Mouse (Mus musculus): Measurements from ENCODE around the gene Lrp2. TPM values are rescaled to one million over a fixed set of nuclear protein-coding genes. Genes with fewer than 3 reads are reported as not detected.

Lrp2 gene
- polyA plus RNA-seq, 1 experiment from 2014 or later, result 0.29 TPM

DNA sequence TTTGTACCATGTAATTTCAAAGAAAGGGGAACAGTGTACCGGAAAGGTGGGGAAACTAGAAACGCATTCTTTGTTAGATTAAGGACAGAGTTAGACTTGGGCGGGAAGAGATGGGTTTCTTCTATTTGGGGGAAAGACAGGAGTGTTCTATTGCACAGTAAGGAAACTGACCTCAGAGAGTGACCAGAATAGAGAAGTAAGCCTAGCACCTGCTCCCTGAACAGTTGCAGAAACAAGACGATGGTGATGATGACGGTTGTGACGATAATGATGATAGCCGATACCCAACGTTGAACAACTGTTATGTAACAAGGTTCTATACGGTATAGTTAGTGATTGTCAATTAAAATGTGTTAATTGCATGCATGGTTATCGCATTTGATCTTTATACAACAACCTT lies 171.3 kb downstream of the Lrp2 start:
- Histone ChIP-seq H3K9me3 (ENCODE audit: control insufficient read depth, low read length) (no peaks in the 10 kb centered on the region), H3K4me3 (ENCODE audit: low read depth, low read length) (no peak overlapping the region), H3K27ac (replicated peaks) (no peak overlapping the region), H3K4me2 (replicated peaks; ENCODE audit: low read depth) (no peak overlapping the region), H3K4me1 (replicated peaks; ENCODE audit: control insufficient read depth, insufficient read depth) (no peaks in the 10 kb centered on the region), H3K9ac (ENCODE audit: low read length) (no peak overlapping the region), H3K27me3 (ENCODE audit: control insufficient read depth, insufficient read depth, low read length) (no peaks in the 10 kb centered on the region), H3K36me3 (ENCODE audit: control insufficient read depth, insufficient read depth, low read length) (no peaks in the 10 kb centered on the region)
- DNase-seq (ENCODE audit: low spot score) (no peak), ATAC-seq (ENCODE audit: low FRiP score, low TSS enrichment) (no peak)
- WGBS, result 90% methylated on average over 10 of the region's 10 CpGs
- TF ChIP-seq EP300 (optimal IDR thresholded peaks at IDR 0.05) (no peak), CTCF (IDR thresholded peaks at IDR 0.05; ENCODE audit: low read depth) (no peak)

DNA sequence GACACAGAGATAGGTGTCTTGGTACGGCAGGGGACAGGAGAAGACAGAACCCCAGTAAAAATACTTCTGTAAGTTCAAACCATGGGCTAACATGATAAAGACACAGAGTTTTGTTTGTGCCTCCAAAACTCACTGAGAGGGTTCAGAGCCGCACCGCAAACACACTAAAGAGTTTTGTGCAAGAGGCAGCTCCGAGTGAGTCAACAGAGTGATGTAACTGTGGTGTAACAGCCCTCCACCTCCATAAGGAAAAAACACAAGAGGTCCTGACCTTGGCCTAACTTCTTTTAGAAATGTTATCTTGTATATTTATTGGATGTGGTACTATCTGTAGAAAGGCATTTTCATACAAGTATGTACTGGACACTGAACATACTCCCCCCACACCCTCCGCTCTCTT lies 180.2 kb downstream of the Lrp2 start:
- 70% methylated on average over 5 of the region's 5 CpGs for WGBS
- no peaks in the 10 kb centered on the region for H3K9me3 ChIP-seq (ENCODE audit: control insufficient read depth, low read length)
- no peak for TF ChIP-seq CTCF (IDR thresholded peaks at IDR 0.05; ENCODE audit: low read depth)
- no peak for TF ChIP-seq EP300 (optimal IDR thresholded peaks at IDR 0.05)
- H3K27ac ChIP-seq (replicated peaks), result no peak overlapping the region
- H3K4me2 ChIP-seq (replicated peaks; ENCODE audit: low read depth), result no peak overlapping the region
- H3K9ac ChIP-seq (ENCODE audit: low read length), result no peak overlapping the region
- DNase-seq (ENCODE audit: low spot score) (no peak), ATAC-seq (ENCODE audit: low FRiP score, low TSS enrichment) (no peak)
- no peaks in the 10 kb centered on the region for H3K36me3 ChIP-seq (ENCODE audit: control insufficient read depth, insufficient read depth, low read length)
- no peaks in the 10 kb centered on the region for H3K27me3 ChIP-seq (ENCODE audit: control insufficient read depth, insufficient read depth, low read length)
- H3K4me1 ChIP-seq (replicated peaks; ENCODE audit: control insufficient read depth, insufficient read depth), result no peaks in the 10 kb centered on the region
- H3K4me3 ChIP-seq (ENCODE audit: low read depth, low read length), result no peak overlapping the region

DNA sequence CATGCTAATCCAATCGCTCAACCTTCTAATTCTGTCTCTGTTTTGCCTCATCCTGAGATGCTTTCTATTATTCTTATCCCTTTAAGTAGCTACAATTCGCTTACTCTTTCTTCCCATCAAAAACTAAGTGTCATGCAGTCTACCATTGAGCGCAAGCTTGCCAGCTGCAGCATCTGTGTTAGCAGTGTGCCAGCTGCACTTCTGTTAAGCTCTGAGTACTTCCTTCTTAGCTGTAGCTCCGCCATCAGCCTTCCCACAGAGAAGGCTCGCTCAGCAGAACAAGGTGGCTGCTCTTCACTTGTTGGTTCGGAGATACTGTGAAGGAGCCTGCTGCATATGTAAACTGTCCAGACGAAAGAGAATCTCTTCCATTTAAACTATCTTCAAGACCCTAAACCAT lies 183.6 kb downstream of the Lrp2 start:
- no peaks in the 10 kb centered on the region for H3K27me3 ChIP-seq (ENCODE audit: control insufficient read depth, insufficient read depth, low read length)
- no peak overlapping the region for H3K27ac ChIP-seq (replicated peaks)
- no peak for ATAC-seq (ENCODE audit: low FRiP score, low TSS enrichment)
- H3K9ac ChIP-seq (ENCODE audit: low read length), result no peak overlapping the region
- no peak overlapping the region for H3K4me3 ChIP-seq (ENCODE audit: low read depth, low read length)
- no peaks in the 10 kb centered on the region for H3K36me3 ChIP-seq (ENCODE audit: control insufficient read depth, insufficient read depth, low read length)
- H3K4me2 ChIP-seq (replicated peaks; ENCODE audit: low read depth), result no peak overlapping the region
- DNase-seq (ENCODE audit: low spot score), result no peak
- no peaks in the 10 kb centered on the region for H3K9me3 ChIP-seq (ENCODE audit: control insufficient read depth, low read length)
- WGBS, result 84% methylated on average over 7 of the region's 7 CpGs
- no peaks in the 10 kb centered on the region for H3K4me1 ChIP-seq (replicated peaks; ENCODE audit: control insufficient read depth, insufficient read depth)
- TF ChIP-seq CTCF (IDR thresholded peaks at IDR 0.05; ENCODE audit: low read depth) (no peak), EP300 (optimal IDR thresholded peaks at IDR 0.05) (no peak)

DNA sequence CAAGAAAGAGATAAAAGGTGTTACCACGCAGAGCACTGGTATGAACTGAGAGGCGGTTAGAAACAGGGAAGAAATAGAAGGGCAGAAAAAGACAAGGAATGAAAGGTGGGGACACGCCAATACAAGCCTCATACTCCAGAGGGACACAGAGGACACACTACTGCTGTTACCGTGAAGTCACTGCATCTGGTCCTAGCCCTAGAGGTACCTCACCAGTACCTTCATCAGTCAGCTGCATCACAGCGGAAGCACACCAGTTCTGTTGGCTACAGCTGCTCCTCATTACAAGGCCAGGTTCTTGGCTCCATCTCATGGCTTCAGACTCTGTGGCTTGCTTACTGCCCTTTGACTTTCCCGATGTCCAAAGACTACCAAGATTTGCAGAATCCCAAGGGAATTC lies 184.0 kb downstream of the Lrp2 start:
- Histone ChIP-seq H3K27ac (replicated peaks) (no peak overlapping the region), H3K4me2 (replicated peaks; ENCODE audit: low read depth) (no peak overlapping the region), H3K9me3 (ENCODE audit: control insufficient read depth, low read length) (no peaks in the 10 kb centered on the region), H3K27me3 (ENCODE audit: control insufficient read depth, insufficient read depth, low read length) (no peaks in the 10 kb centered on the region), H3K9ac (ENCODE audit: low read length) (no peak overlapping the region), H3K4me3 (ENCODE audit: low read depth, low read length) (no peak overlapping the region), H3K36me3 (ENCODE audit: control insufficient read depth, insufficient read depth, low read length) (no peaks in the 10 kb centered on the region), H3K4me1 (replicated peaks; ENCODE audit: control insufficient read depth, insufficient read depth) (no peaks in the 10 kb centered on the region)
- 82% methylated on average over 6 of the region's 6 CpGs for WGBS
- ATAC-seq (ENCODE audit: low FRiP score, low TSS enrichment) (no peak), DNase-seq (ENCODE audit: low spot score) (no peak)
- TF ChIP-seq CTCF (IDR thresholded peaks at IDR 0.05; ENCODE audit: low read depth), result no peak
- TF ChIP-seq EP300 (optimal IDR thresholded peaks at IDR 0.05), result no peak

DNA sequence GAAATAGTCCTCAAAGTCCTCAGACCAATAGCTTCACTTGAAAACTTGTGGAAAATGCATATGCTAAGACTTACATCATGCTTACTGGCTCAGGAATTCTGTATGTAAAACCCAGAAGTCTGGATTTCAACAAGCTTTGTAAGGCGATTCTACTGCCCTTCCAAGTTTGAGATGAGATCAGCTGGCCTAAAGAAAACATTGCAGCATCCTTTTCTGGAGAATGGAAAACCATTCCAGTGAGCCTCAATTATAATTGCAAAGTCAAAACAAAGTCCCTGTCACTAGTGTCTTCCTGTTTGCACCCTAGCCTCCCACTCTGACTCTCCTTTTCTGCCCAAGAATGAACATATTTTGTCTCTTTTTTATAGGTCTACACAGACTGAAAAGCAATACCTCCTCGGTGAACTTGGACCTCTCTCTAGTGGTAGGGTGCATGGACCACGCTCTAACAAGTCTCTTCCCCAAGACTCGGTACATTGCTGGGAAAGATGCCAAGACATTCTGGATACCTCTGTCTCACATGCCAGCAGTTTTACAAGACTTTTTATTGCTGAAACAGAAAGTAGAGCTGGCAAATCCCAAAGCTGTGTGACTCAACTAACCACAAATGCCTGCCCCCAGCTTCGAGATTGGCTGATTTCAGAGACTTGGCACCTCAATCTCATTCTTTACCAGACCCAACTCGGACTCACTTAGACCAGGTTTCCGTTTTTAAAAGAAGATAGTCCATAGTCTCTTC lies 184.8 kb downstream of the Lrp2 start:
- DNase-seq (ENCODE audit: low spot score) (no peak), ATAC-seq (ENCODE audit: low FRiP score, low TSS enrichment) (no peak)
- H3K4me2 ChIP-seq (replicated peaks; ENCODE audit: low read depth), result no peak overlapping the region
- H3K36me3 ChIP-seq (ENCODE audit: control insufficient read depth, insufficient read depth, low read length), result no peaks in the 10 kb centered on the region
- no peaks in the 10 kb centered on the region for H3K9me3 ChIP-seq (ENCODE audit: control insufficient read depth, low read length)
- H3K4me3 ChIP-seq (ENCODE audit: low read depth, low read length), result no peak overlapping the region
- no peaks in the 10 kb centered on the region for H3K4me1 ChIP-seq (replicated peaks; ENCODE audit: control insufficient read depth, insufficient read depth)
- H3K9ac ChIP-seq (ENCODE audit: low read length), result no peak overlapping the region
- TF ChIP-seq EP300 (optimal IDR thresholded peaks at IDR 0.05) (no peak), CTCF (IDR thresholded peaks at IDR 0.05; ENCODE audit: low read depth) (no peak)
- no peaks in the 10 kb centered on the region for H3K27me3 ChIP-seq (ENCODE audit: control insufficient read depth, insufficient read depth, low read length)
- H3K27ac ChIP-seq (replicated peaks), result no peak overlapping the region
- WGBS, result 54% methylated on average over 7 of the region's 7 CpGs

DNA sequence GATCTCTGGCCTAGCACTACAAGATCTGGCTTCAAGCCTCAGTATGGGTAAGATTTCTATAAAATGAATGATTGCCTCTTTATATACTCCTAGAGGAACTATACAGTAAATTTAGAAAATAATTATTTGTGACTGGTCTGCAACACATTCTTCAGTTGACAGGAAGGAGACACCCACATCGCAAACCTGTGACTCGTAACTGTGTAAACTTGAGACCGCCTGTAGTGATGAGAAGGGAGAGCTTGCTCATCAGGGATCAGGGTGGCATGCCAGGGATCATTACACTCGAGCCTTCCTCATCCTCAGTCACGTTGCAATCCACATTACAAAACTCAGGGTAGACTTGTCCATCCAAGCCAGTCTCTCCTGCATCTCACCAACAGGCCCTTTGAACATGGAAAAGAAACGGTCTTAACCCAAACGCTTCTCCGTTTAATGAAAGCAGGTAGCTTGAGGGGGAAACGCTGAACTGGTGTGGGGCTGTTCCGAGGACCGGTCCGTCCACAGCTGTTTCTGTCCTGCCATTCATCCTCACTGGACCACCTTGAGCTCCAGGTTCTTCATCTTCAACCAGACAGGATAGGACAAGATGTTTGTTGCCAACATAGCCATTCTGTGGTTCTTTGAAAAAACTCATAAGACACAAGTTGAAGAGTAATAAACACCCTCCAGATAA lies 189.0 kb downstream of the Lrp2 start:
- Histone ChIP-seq H3K36me3 (ENCODE audit: control insufficient read depth, insufficient read depth, low read length) (no peaks in the 10 kb centered on the region), H3K4me1 (replicated peaks; ENCODE audit: control insufficient read depth, insufficient read depth) (no peaks in the 10 kb centered on the region), H3K27me3 (ENCODE audit: control insufficient read depth, insufficient read depth, low read length) (no peaks in the 10 kb centered on the region), H3K4me2 (replicated peaks; ENCODE audit: low read depth) (no peak overlapping the region), H3K9ac (ENCODE audit: low read length) (no peak overlapping the region), H3K27ac (replicated peaks) (no peak overlapping the region), H3K4me3 (ENCODE audit: low read depth, low read length) (no peak overlapping the region), H3K9me3 (ENCODE audit: control insufficient read depth, low read length) (no peaks in the 10 kb centered on the region)
- DNase-seq (ENCODE audit: low spot score) (no peak), ATAC-seq (ENCODE audit: low FRiP score, low TSS enrichment) (no peak)
- 77% methylated on average over 12 of the region's 12 CpGs for WGBS
- TF ChIP-seq EP300 (optimal IDR thresholded peaks at IDR 0.05) (no peak), CTCF (IDR thresholded peaks at IDR 0.05; ENCODE audit: low read depth) (no peak)

All from stomach, postnatal 0 days (tissue).